Mouse (Mus musculus) CH12.LX (cell line): ENCODE results near the gene Nrp2.

Source experiments
- CTCF ChIP-seq, 2 experiments: IDR thresholded peaks in 1 of 2; conservative IDR thresholded peaks in 1 of 2; 2 replicates each; pipeline ENCODE4 v1.5.1; 2011 to 2012; ENCODE audit warnings: low read depth in 2 of 2, low read length in 2 of 2, improper control_type of control experiment in 1 of 2, inconsistent platforms in 1 of 2, mild to moderate bottlenecking in 1 of 2, moderate library complexity in 1 of 2
- EP300 ChIP-seq: IDR thresholded peaks from 2 replicates; pipeline ENCODE4 v1.6.1; 2011; ENCODE audit warnings: low read length, improper control_type of control experiment
- HCFC1 ChIP-seq: IDR thresholded peaks from 2 replicates; pipeline ENCODE4 v1.6.1; 2012; ENCODE audit warnings: low read depth, mild to moderate bottlenecking, inconsistent platforms, low read length, improper control_type of control experiment
- KAT2A ChIP-seq: IDR thresholded peaks from 2 replicates; pipeline ENCODE4 v1.6.1; 2012; ENCODE audit warnings: low read length, improper control_type of control experiment, inconsistent platforms; ENCODE audit not compliant: insufficient replicate concordance
- MYC ChIP-seq: IDR thresholded peaks from 2 replicates; pipeline ENCODE4 v1.6.1; 2011; ENCODE audit warnings: low read depth, mild to moderate bottlenecking, improper control_type of control experiment, low read length
- POLR2A ChIP-seq: IDR thresholded peaks from 2 replicates; pipeline ENCODE4 v1.6.1; 2011; ENCODE audit warnings: low read depth, mild to moderate bottlenecking, improper control_type of control experiment, low read length
- RAD21 ChIP-seq: IDR thresholded peaks from 2 replicates; pipeline ENCODE4 v1.6.1; 2011; ENCODE audit warnings: low read depth, mild to moderate bottlenecking, low read length, improper control_type of control experiment, moderate library complexity
- UBTF ChIP-seq: IDR thresholded peaks from 2 replicates; pipeline ENCODE4 v1.6.1; 2012; ENCODE audit warnings: low read depth, mild to moderate bottlenecking, inconsistent platforms, low read length, improper control_type of control experiment, moderate library complexity
- USF2 ChIP-seq: conservative IDR thresholded peaks from 2 replicates; pipeline ENCODE4 v1.6.1; 2011; ENCODE audit warnings: low read depth, low read length, improper control_type of control experiment
- ZNF384 ChIP-seq: IDR thresholded peaks from 2 replicates; pipeline ENCODE4 v1.6.1; 2012; ENCODE audit warnings: low read depth, low read length, improper control_type of control experiment, inconsistent platforms

DNA sequence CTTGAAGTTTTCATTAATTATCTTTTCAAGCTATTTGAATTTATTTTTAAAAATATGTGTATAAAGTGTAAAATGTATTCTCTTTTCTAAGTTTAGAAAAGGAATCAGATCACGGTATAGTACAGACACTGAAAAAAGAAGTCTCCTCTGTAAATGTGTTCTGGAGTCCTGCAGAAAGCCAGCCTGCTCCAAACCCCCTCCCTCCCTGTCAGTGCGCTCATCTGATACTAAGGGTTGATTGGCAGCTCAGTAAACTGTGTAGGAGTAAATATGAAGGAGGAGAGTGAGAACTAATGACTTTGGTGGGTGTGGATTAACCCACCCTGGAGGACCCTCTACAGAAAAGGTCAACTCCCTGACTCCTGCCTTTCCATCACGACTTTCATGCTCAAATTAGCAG, 5.7 kb upstream of the Nrp2 start:
- TF ChIP-seq MYC (no peak), POLR2A (no peak), KAT2A (no peak), UBTF (no peak), ZNF384 (no peak), HCFC1 (no peak), CTCF (conservative IDR thresholded peaks at IDR 0.05 in 1 of 2, IDR thresholded peaks at IDR 0.05 in 1 of 2; ENCODE audit: low read depth in 2 of 2, low read length in 2 of 2) (no peak), RAD21 (no peak), USF2 (no peak), EP300 (no peak)
